Mouse (Mus musculus) heart, adult 10 weeks (tissue): ENCODE results near the gene Tas2r106. TPM values are rescaled to one million over a fixed set of nuclear protein-coding genes. Genes with fewer than 3 reads are reported as not detected.

Experiments used
- polyA plus RNA-seq: library from polyadenylated mRNA; stranded (reverse); fragments of 350-450 nt; fragmentation: Illumina TruSeq; extraction: RNeasy Lipid Tissue Mini Kit (QIAGEN cat#74804); gene quantifications from one replicate; pipeline ENCODE4 v1.2.3, GENCODE M21; 2014; ENCODE audit warnings: low read depth, low replicate concordance

The Tas2r106 gene
- not detected for polyA plus RNA-seq

DNA sequence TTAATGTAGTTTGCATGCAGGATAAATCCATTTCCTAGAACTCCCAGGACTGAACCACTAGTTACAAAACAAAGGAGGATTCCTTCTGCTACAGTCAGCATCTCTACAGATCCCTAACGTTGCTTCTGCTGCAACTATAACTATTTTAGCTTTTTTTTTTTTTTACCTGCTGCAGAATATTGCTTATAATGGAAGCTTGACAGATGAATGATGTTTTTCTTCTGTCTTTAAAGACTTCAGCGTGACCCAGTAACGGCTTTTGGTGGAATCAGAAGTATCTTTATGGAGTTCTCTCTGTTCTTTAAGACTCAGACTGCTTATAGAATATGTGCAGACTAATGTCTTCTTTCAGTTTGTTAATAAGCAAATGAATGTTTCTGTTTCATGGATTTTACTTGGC, at the start of gene Tas2r106:
TSS of gene Tas2r106 (minus strand) at position 101 of the 400 bp plus-strand sequence.

DNA sequence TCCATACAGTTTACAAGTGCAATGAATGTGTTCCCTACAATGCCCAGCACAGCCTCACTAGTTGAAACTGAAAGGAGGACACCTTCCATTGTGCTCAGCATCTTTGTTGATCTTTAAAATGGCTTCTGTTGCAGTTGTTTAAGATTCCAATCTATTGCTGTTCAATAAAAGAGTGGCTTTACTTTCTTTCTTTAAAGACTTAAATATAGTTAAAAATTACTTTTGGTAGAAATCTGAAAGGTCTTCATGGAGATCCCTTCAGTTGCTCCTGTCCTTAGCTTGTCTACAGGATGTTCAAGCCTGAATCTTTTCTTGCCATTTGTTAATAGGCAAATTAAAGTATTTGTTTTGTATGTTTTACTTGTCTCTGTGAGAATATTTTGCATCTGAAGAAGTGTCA, 11.3 kb upstream of the Tas2r106 start, which contains the start of gene Tas2r114:
TSS of gene Tas2r114 (minus strand) at position 101 of the 400 bp plus-strand sequence.

DNA sequence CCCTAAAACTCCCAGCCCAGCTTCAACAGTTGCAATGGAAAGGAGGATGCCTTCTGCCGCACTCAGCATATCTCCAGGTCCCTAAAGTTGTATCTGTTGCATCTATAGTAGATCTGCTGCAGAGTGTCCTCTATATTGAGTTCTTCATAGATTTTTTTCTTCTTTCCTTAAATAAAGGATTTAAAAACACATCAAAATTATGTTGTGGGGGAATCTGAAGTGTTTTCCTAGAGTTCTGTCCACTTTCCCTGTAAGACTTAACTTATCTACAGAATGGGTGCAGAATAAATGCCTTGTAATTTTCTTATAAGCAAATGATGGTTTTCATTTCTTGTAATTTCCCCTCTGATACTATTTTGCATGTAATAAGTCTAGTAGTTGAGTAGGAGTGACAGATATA, 8.7 kb upstream of the Tas2r106 start, which contains the start of gene Tas2r105:
TSS of gene Tas2r105 (minus strand) at position 101 of the 400 bp plus-strand sequence.

DNA sequence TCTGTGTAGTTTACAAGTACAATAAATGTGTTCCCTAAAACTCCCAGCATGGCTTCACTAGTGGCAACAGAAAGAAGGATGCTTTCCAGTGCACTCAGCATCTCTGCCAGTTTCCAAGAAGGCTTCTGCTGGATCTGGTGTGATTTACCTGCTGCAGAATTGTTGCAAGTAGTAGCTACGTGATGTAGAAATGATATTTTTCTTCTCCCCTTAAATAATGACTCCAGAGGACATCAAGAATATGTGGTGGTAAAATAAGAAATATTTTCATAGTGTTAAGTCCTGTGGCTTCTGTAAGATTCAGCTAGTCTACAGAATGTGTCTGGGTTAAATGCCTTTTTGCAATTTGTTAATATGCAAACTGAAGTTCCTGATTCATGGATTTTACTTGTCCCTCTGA, 7.0 kb upstream of the Tas2r106 start, which contains the start of gene Tas2r104:
TSS of gene Tas2r104 (minus strand) at position 101 of the 400 bp plus-strand sequence.

DNA sequence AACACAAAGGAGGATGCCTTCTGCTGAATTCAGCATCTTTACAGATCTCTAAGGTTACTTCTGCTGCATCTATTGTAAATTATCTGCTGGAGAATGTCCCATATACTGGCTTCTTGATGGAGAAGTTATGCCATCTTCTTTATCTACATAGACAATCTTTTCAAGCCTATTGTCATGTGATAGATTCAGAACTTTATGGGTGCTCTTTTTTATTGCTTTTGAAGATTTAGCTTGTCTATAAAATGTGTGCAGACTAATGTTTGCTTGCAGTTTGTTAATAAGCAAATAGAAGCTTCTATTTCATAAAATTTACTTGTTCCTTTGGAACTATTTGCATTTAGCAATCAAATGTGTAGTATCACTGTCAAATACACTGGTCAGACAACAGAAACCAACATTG, 18.6 kb downstream of the Tas2r106 start, which contains the start of gene Tas2r107:
TSS of gene Tas2r107 (minus strand) at position 101 of the 400 bp plus-strand sequence.

GRCm38 (mm10) chr6:131630812-131631211, 47.9 kb downstream of the Tas2r106 start, which contains the start of gene Tas2r130:
Tas2r130 (minus strand) TSS chr6:131630912.

Other genes with a start within 250 kb of the Tas2r106 start
- gene 5430401F13Rik, start 192.5 kb downstream of the Tas2r106 start, polyA plus RNA-seq, result not detected
- not detected for gene Gm6619, start 192.5 kb downstream of the Tas2r106 start, polyA plus RNA-seq
- gene Tas2r130, start 48.0 kb downstream of the Tas2r106 start, polyA plus RNA-seq, result not detected
- not detected for gene Tas2r107, start 18.7 kb downstream of the Tas2r106 start, polyA plus RNA-seq
- gene Tas2r104, start 6.9 kb upstream of the Tas2r106 start, polyA plus RNA-seq, result not detected
- gene Tas2r105, start 8.6 kb upstream of the Tas2r106 start, polyA plus RNA-seq, result not detected
- gene Tas2r114, start 11.2 kb upstream of the Tas2r106 start, polyA plus RNA-seq, result not detected